Mouse (Mus musculus) thymus, adult 2 months (tissue): Measurements from ENCODE around the gene Camkk1.

Source experiments
- CTCF ChIP-seq: fragments of 200-500 bp; IDR thresholded peaks from 2 replicates; pipeline ENCODE4 v1.5.1; 2012; ENCODE audit warnings: mild to moderate bottlenecking, control low read depth, low read length, moderate library complexity, borderline replicate concordance; ENCODE audit not compliant: control insufficient read depth, poor library complexity, insufficient read depth; ENCODE audit errors: extremely low read depth
- POLR2A ChIP-seq: fragments of 200-500 bp; IDR thresholded peaks from 2 replicates; pipeline ENCODE4 v1.6.1; 2012; ENCODE audit warnings: mild to moderate bottlenecking, low read length, control low read depth, moderate library complexity; ENCODE audit not compliant: control insufficient read depth, poor library complexity, insufficient read depth; ENCODE audit errors: extremely low read depth

GRCm38 (mm10) chr11:72990688-72991087 is 28.1 kb upstream of the Camkk1 start:
- no peak for TF ChIP-seq CTCF
- TF ChIP-seq POLR2A: no peak
